Mouse (Mus musculus) stomach, embryonic 14.5 days (tissue): ENCODE results near the gene Fbxl17. TPM values are rescaled to one million over a fixed set of nuclear protein-coding genes. Genes with fewer than 3 reads are reported as not detected.

ENCODE experiments used
- ATAC-seq: fragments of 200-750 bp; cut with Nextera tagmentation; 2 replicates; pipeline ENCODE4 v1.8.0; 2017; ENCODE audit warnings: low read depth, moderate TSS enrichment; ENCODE audit not compliant: insufficient number of reproducible peaks, insufficient read depth, low FRiP score
- H3K27ac ChIP-seq: fragments of 300-500 bp; sonication (generic); 2 replicates; pipeline ENCODE4 v1.5.1; 2014; ENCODE audit warnings: mild to moderate bottlenecking, low read length, moderate library complexity, mixed read lengths
- H3K27me3 ChIP-seq: fragments of 300-500 bp; sonication (generic); 2 replicates; pipeline ENCODE4 v1.6.1; 2014; ENCODE audit warnings: low read length, control low read depth, mixed read lengths; ENCODE audit not compliant: control insufficient read depth, insufficient read depth
- H3K36me3 ChIP-seq: fragments of 300-500 bp; sonication (generic); 2 replicates; pipeline ENCODE4 v1.6.1; 2014; ENCODE audit warnings: mild to moderate bottlenecking, control low read depth, low read length, moderate library complexity, mixed read lengths; ENCODE audit not compliant: control insufficient read depth, insufficient read depth
- H3K4me1 ChIP-seq: fragments of 300-500 bp; sonication (generic); 2 replicates; pipeline ENCODE4 v1.6.1; 2014; ENCODE audit warnings: low read length, control low read depth, mixed read lengths; ENCODE audit not compliant: control insufficient read depth, insufficient read depth
- H3K4me2 ChIP-seq: fragments of 300-500 bp; sonication (generic); replicated peaks from 2 replicates; pipeline ENCODE4 v1.6.1; 2014; ENCODE audit warnings: low read depth, low read length, control low read depth
- H3K4me3 ChIP-seq: fragments of 300-500 bp; sonication (generic); 2 replicates; pipeline ENCODE4 v1.5.1; 2014; ENCODE audit warnings: low read depth, low read length, control low read depth
- H3K9ac ChIP-seq: fragments of 300-500 bp; sonication (generic); replicated peaks from 2 replicates; pipeline ENCODE4 v1.6.1; 2014; ENCODE audit warnings: low read depth, mild to moderate bottlenecking, control low read depth, low read length, moderate library complexity, mixed read lengths
- H3K9me3 ChIP-seq: fragments of 300-500 bp; sonication (generic); 2 replicates; pipeline ENCODE4 v1.6.1; 2016; ENCODE audit warnings: low read depth, low read length, control low read depth; ENCODE audit not compliant: control insufficient read depth
- WGBS: fragments of 180-500 bp; shearing (Covaris S2); extraction: QIAGEN DNeasy Blood & Tissue Kit; methylation state at CpG from one replicate; pipeline ENCODE4 v1.1.7; 2014; 5-methylcytosine and 5-hydroxymethylcytosine counted together
- polyA plus RNA-seq: library from polyadenylated mRNA; unstranded; fragments of >200 nt; fragmentation: Nextera tagmentation; extraction: Ambion mirVana; gene quantifications from 2 replicates; pipeline ENCODE4 v1.2.1, GENCODE M21; 2014

Gene Fbxl17
- polyA plus RNA-seq, 1 experiment from 2014 or later = 7.5 TPM

GRCm38 (mm10) chr17:63352634-63353195 lies 147.1 kb downstream of the Fbxl17 start:
- Histone ChIP-seq H3K9me3 (no peaks in the 10 kb centered on the region), H3K4me2 (no peak overlapping the region), H3K9ac (no peak overlapping the region), H3K36me3 (no peaks in the 10 kb centered on the region), H3K27me3 (no peaks in the 10 kb centered on the region), H3K4me3 (no peak overlapping the region), H3K27ac (no peak overlapping the region), H3K4me1 (no peaks in the 10 kb centered on the region)
- no peak for ATAC-seq
- 83% methylated on average over 6 of the region's 6 CpGs for WGBS

DNA sequence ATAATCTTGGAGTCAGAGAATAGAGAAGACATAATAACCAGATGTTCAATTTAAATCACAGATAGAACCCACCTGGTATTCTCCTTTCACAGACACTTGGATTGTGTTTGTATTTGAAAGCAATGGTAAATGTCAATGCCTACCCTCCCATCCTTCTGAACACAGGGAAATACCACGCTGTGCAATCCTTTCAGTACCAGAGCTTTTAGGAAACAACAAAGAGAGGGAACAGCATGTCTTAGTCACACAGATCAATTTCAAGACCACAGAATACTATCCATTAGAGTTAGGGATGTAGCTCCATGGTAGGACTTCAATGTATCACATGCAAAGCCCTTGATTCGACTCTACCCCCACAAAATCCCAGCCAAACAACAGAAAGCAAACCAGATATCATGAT lies 148.1 kb downstream of the Fbxl17 start:
- no peaks in the 10 kb centered on the region for H3K36me3 ChIP-seq
- no peak overlapping the region for H3K4me3 ChIP-seq
- no peaks in the 10 kb centered on the region for H3K9me3 ChIP-seq
- no peak for ATAC-seq
- no peaks in the 10 kb centered on the region for H3K27me3 ChIP-seq
- WGBS = 70% methylated on average over 2 of the region's 2 CpGs
- H3K4me2 ChIP-seq = no peak overlapping the region
- H3K4me1 ChIP-seq = no peaks in the 10 kb centered on the region
- H3K9ac ChIP-seq = no peak overlapping the region
- H3K27ac ChIP-seq = no peak overlapping the region

DNA sequence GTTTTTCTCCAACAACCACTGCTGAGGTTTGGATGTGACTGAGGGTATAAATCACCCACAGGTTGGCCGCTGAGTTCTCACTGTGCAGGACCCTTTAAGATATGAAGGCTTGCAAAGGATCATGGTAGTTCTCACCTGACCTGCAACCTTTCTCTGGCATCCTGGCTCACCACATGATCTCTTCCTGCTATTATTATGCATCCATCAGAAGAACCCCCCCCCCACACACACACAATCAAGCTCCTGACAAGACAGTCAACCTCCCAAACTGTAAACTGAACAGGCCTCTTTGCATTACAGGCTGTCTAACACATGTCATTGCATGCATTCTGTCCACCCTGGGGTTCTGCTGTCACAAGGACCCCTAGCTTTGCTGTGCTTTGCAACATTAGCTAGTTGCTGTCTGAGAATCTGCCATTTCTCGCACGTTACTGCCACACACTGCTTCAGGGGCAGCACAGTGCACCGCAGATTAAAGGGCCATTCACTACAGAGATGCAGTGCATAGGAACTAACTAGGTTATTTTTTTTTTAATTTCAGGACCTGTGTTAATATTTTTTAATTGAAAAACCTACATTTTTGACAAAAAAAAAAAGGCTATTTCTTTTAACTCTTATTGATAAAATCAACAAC lies 148.8 kb downstream of the Fbxl17 start:
- H3K4me3 ChIP-seq = no peak overlapping the region
- no peak overlapping the region for H3K9ac ChIP-seq
- no peaks in the 10 kb centered on the region for H3K27me3 ChIP-seq
- H3K4me2 ChIP-seq = no peak overlapping the region
- 75% methylated on average over 4 of the region's 4 CpGs for WGBS
- no peaks in the 10 kb centered on the region for H3K36me3 ChIP-seq
- H3K4me1 ChIP-seq = no peaks in the 10 kb centered on the region
- H3K9me3 ChIP-seq = no peaks in the 10 kb centered on the region
- ATAC-seq = no peak
- no peak overlapping the region for H3K27ac ChIP-seq

GRCm38 (mm10) chr17:63344101-63344500 lies 155.7 kb downstream of the Fbxl17 start:
- H3K4me1 ChIP-seq = 0 out of 2 replicates have a peak, but pooled peaks cover 4% of the 10 kb centered on the region
- no peaks in the 10 kb centered on the region for H3K36me3 ChIP-seq
- no peak overlapping the region for H3K4me3 ChIP-seq
- H3K27ac ChIP-seq = no peak overlapping the region
- no peak overlapping the region for H3K4me2 ChIP-seq
- H3K9ac ChIP-seq = no peak overlapping the region
- no peaks in the 10 kb centered on the region for H3K27me3 ChIP-seq
- 77% methylated on average over 5 of the region's 5 CpGs for WGBS
- no peak for ATAC-seq
- H3K9me3 ChIP-seq = no peaks in the 10 kb centered on the region

DNA sequence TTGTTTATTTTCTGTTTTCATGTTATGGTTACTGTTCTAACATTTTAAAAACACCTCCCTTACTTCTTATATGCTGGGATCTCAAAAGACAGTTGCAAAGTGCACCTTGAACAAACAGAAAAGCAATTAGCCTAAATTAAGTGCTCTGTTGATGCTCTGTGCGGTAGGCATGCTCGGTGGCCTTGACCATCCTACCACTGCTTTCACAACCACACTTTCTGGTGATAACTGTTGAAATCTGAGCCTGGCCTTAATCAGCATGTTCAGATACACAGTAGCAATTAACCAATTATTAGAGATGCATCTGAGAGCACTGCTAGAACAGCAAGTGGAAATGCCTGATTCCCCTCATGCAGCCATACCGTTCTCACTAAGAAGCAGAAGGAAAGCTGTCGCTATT lies 156.7 kb downstream of the Fbxl17 start:
- no peak for ATAC-seq

DNA sequence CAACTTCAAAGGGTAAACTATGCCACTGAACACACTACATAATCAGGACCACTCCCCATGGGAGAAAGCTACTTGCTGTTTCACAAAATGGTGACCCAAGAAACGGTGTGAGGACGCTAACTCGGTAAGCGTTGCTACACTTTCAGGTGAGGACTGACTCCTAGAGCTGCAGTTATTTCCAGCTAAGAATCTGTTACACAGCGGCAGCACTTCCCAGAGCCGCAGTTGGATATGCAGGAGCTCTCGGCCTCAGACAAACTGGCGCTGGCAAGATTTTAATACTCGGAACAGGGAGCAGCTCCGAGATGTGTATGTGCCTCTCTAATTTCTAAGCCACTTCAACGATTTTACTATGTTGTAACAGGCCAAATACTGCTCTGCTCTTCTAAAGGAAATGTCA lies 157.4 kb downstream of the Fbxl17 start:
- H3K4me1 ChIP-seq = 0 out of 2 replicates have a peak, but pooled peaks cover 4% of the 10 kb centered on the region
- no peak overlapping the region for H3K9ac ChIP-seq
- H3K27ac ChIP-seq = no peak overlapping the region
- H3K4me2 ChIP-seq = no peak overlapping the region
- no peaks in the 10 kb centered on the region for H3K27me3 ChIP-seq
- WGBS = 88% methylated on average over 11 of the region's 11 CpGs
- H3K36me3 ChIP-seq = no peaks in the 10 kb centered on the region
- no peaks in the 10 kb centered on the region for H3K9me3 ChIP-seq
- no peak overlapping the region for H3K4me3 ChIP-seq
- ATAC-seq = no peak

More for the DNA sequence above, 156.7 kb downstream of the Fbxl17 start:
- WGBS = 84% methylated on average over 4 of the region's 4 CpGs
- H3K27ac ChIP-seq = no peak overlapping the region
- H3K4me2 ChIP-seq = no peak overlapping the region
- H3K4me3 ChIP-seq = no peak overlapping the region
- 0 out of 2 replicates have a peak, but pooled peaks cover 4% of the 10 kb centered on the region for H3K4me1 ChIP-seq
- H3K27me3 ChIP-seq = no peaks in the 10 kb centered on the region
- H3K36me3 ChIP-seq = no peaks in the 10 kb centered on the region
- no peaks in the 10 kb centered on the region for H3K9me3 ChIP-seq
- no peak overlapping the region for H3K9ac ChIP-seq

- no peak for ATAC-seq
- Histone ChIP-seq H3K9ac (no peak overlapping the region), H3K4me1 (0 out of 2 replicates have a peak, but pooled peaks cover 4% of the 10 kb centered on the region), H3K27me3 (no peaks in the 10 kb centered on the region), H3K9me3 (no peaks in the 10 kb centered on the region), H3K27ac (no peak overlapping the region), H3K36me3 (no peaks in the 10 kb centered on the region), H3K4me2 (no peak overlapping the region), H3K4me3 (no peak overlapping the region)
- 77% methylated on average over 3 of the region's 3 CpGs for WGBS
Observed at GRCm38 (mm10) chr17:63341203-63341602, 158.6 kb downstream of the Fbxl17 start.

DNA sequence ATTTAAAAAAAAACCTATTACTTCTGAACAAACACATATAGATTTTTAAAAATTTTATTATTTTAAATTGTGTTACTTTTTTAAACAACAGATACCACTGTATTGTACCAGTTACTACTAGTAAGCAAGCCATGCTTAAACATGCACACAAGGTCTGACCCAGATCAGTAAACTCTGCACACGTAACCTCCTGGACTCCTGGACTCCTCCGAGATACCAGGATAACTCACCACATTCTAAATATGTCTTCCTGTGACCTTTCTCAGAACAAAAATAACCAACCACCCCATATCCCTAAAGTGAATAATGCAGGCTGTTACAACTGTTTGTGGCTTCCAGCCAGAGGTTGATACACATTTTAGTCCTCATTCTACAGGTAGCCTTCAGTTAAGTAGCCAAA lies 170.9 kb downstream of the Fbxl17 start:
- no peaks in the 10 kb centered on the region for H3K4me1 ChIP-seq
- no peak for ATAC-seq
- H3K9me3 ChIP-seq = no peaks in the 10 kb centered on the region
- H3K9ac ChIP-seq = no peak overlapping the region
- H3K4me2 ChIP-seq = no peak overlapping the region
- WGBS = 87% methylated on average over 2 of the region's 2 CpGs
- no peak overlapping the region for H3K4me3 ChIP-seq
- H3K27me3 ChIP-seq = no peaks in the 10 kb centered on the region
- no peaks in the 10 kb centered on the region for H3K36me3 ChIP-seq
- H3K27ac ChIP-seq = no peak overlapping the region

GRCm38 (mm10) chr17:63326227-63326626 lies 173.6 kb downstream of the Fbxl17 start:
- WGBS = 78% methylated on average over 5 of the region's 5 CpGs
- H3K9me3 ChIP-seq = no peaks in the 10 kb centered on the region

More at GRCm38 (mm10) chr17:63326227-63326626, 173.6 kb downstream of the Fbxl17 start:
- Histone ChIP-seq H3K4me2 (no peak overlapping the region), H3K4me1 (no peaks in the 10 kb centered on the region), H3K9ac (no peak overlapping the region), H3K36me3 (no peaks in the 10 kb centered on the region), H3K27me3 (no peaks in the 10 kb centered on the region), H3K4me3 (no peak overlapping the region), H3K27ac (no peak overlapping the region)
- ATAC-seq = no peak
